Mouse (Mus musculus): Measurements from ENCODE around the gene Hspbp1. TPM values are rescaled to one million over a fixed set of nuclear protein-coding genes. Genes with fewer than 3 reads are reported as not detected.

Hspbp1 gene
- polyA plus RNA-seq, 1 experiment, result not detected

DNA sequence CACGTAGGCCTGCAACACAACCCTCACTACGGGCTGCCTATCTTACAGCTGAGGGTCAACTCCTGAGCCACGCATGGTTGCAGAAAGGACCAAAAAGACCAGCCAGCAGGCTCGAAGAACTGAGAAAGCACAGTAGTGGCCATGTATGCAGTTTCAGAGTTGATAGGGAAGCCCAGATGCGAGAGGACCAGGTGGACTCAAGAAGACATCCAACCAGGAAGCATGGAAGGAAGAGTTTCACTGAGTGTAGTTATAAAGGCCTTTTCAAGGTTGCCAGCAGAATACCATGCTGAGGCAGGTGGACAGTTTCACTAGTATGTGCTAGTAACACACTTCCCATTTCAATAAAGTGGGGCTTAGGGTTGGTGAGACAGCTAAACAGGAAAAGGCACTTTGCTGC is 32.1 kb downstream of the Hspbp1 start:
- no peak overlapping the region for H3K27ac ChIP-seq (ENCODE audit: insufficient read depth, low read depth, low read length)
- H3K4me1 ChIP-seq (ENCODE audit: control insufficient read depth, insufficient read depth, low read length), result peaks cover 26% of the 10 kb centered on the region
- no peak for TF ChIP-seq CTCF (IDR thresholded peaks at IDR 0.05; ENCODE audit: insufficient read depth, low read depth, low read length)
- TF ChIP-seq POLR2A (IDR thresholded peaks at IDR 0.05; ENCODE audit: insufficient read depth, low read depth, low read length), result no peak
- H3K4me3 ChIP-seq (ENCODE audit: insufficient read depth, low read depth, low read length), result no peak overlapping the region
- 87% methylated on average over 5 of the region's 5 CpGs for WGBS

DNA sequence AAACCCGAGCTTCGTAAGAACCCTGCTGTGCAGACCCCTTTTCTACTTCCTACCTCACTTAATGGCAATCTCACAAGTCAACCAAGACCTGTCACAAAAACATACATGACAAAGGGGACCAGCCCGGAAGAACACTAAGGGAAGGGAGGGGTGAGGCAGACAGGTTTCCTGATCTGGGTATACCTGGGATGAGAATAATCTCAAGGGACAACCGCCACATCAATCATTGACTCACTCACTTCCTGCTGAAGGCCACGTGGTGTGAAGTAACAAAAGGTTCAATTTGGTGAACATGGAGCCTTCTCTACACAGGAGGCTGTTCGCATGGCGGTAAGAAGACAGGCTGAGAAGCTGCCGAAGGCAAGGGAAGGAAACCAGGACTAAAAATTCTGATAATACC is 33.3 kb downstream of the Hspbp1 start:
- WGBS, result 72% methylated on average over 8 of the region's 8 CpGs
- Histone ChIP-seq H3K27ac (ENCODE audit: insufficient read depth, low read depth, low read length) (no peak overlapping the region), H3K4me3 (ENCODE audit: insufficient read depth, low read depth, low read length) (no peak overlapping the region), H3K4me1 (ENCODE audit: control insufficient read depth, insufficient read depth, low read length) (peaks cover 25% of the 10 kb centered on the region)
- no peak for TF ChIP-seq CTCF (IDR thresholded peaks at IDR 0.05; ENCODE audit: insufficient read depth, low read depth, low read length)
- no peak for TF ChIP-seq POLR2A (IDR thresholded peaks at IDR 0.05; ENCODE audit: insufficient read depth, low read depth, low read length)

DNA sequence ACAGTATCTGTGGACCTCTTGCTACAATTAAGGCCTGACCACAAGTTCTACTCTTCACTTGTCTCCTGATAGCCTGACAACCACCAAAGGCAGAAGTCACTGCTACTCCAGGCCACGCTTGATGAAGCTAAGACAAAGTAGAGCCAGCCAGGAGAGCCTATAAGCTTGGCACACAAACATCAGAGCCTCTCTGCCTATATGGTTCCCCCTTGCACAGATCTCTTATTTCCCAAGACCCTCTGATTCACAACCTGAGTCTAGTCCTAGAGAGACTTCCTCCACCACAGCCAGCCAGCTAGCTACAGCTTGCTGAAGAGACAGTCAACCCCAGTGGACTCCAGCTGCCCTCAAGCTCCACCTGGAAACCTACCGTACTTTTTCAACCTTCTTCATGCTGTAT is 36.9 kb downstream of the Hspbp1 start:
- Histone ChIP-seq H3K4me1 (ENCODE audit: control insufficient read depth, insufficient read depth, low read length) (peaks cover 18% of the 10 kb centered on the region), H3K4me3 (ENCODE audit: insufficient read depth, low read depth, low read length) (no peak overlapping the region), H3K27ac (ENCODE audit: insufficient read depth, low read depth, low read length) (no peak overlapping the region)
- 80% methylated on average over 2 of the region's 2 CpGs for WGBS
- TF ChIP-seq POLR2A (IDR thresholded peaks at IDR 0.05; ENCODE audit: insufficient read depth, low read depth, low read length), result no peak
- TF ChIP-seq CTCF (IDR thresholded peaks at IDR 0.05; ENCODE audit: insufficient read depth, low read depth, low read length), result no peak

DNA sequence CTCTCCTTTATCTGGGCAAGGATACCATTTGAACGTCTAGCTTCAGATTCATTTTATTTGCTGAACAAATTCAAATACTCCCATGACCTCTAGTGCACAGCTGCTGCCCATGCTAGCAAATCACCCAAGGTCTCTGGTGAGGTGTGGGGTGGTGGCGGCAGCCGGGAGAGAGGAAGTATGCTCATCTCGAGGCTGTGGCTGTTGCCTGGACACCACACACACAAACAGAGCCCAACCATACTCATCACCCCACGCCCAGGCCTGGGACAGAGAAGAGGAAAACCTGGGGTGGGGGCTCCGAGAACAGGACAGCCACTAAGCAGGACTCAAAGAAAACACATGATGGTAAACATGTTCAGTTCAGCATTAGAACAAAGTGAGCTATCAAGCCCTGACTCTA is 37.6 kb downstream of the Hspbp1 start:
- H3K4me1 ChIP-seq (ENCODE audit: control insufficient read depth, insufficient read depth, low read length), result peaks cover 14% of the 10 kb centered on the region
- H3K27ac ChIP-seq (ENCODE audit: insufficient read depth, low read depth, low read length), result no peak overlapping the region
- no peak for TF ChIP-seq POLR2A (IDR thresholded peaks at IDR 0.05; ENCODE audit: insufficient read depth, low read depth, low read length)
- 67% methylated on average over 6 of the region's 6 CpGs for WGBS
- no peak overlapping the region for H3K4me3 ChIP-seq (ENCODE audit: insufficient read depth, low read depth, low read length)

DNA sequence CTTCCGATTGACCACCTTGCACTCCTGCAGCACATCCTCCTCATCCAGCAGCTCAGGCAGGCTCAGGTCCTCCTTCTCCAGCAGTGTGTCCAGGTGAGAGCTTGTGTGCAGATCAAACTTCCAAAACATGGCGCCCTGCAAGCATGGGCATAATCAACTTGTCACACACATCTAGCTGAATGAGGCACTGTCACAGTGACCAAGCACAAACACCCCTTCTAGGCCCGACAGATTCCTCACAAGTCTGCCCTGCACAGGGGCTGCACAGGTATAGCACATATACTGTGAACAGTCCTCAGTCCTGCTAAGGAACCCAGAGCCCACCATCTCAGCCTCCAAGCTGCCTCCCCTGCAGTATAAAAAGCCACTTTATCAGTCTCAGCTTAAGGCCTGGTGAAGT is 38.1 kb downstream of the Hspbp1 start:
- Histone ChIP-seq H3K4me1 (ENCODE audit: control insufficient read depth, insufficient read depth, low read length) (peaks cover 13% of the 10 kb centered on the region), H3K27ac (ENCODE audit: insufficient read depth, low read depth, low read length) (no peak overlapping the region), H3K4me3 (ENCODE audit: insufficient read depth, low read depth, low read length) (no peak overlapping the region)
- no peak for TF ChIP-seq CTCF (IDR thresholded peaks at IDR 0.05; ENCODE audit: insufficient read depth, low read depth, low read length)
- no peak for TF ChIP-seq POLR2A (IDR thresholded peaks at IDR 0.05; ENCODE audit: insufficient read depth, low read depth, low read length)
- 85% methylated on average over 3 of the region's 3 CpGs for WGBS

DNA sequence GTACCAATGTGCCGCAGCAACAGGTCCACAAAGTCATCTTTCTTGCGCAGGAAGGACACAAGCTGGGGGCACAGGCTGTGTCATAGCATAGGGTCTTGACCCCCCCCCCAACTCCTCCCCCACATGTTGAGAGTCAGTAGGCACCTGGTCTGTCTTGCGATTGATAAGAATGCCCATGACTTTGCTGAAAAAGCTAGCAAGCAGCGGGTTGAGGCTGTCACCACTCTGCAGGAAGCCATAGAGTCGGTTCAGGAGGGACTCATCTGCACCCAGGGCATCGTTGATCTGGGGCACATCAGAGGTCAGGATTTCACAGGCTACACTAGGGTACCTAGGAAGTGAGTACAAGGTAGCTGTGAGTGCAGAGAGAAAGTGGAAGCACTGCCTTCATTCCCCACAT is 41.6 kb downstream of the Hspbp1 start:
- Histone ChIP-seq H3K4me3 (ENCODE audit: insufficient read depth, low read depth, low read length) (no peak overlapping the region), H3K4me1 (ENCODE audit: control insufficient read depth, insufficient read depth, low read length) (peaks cover 7% of the 10 kb centered on the region; the same call in 1 of the 2 replicates), H3K27ac (ENCODE audit: insufficient read depth, low read depth, low read length) (no peak overlapping the region)
- WGBS, result 92% methylated on average over 6 of the region's 6 CpGs
- no peak for TF ChIP-seq CTCF (IDR thresholded peaks at IDR 0.05; ENCODE audit: insufficient read depth, low read depth, low read length)

DNA sequence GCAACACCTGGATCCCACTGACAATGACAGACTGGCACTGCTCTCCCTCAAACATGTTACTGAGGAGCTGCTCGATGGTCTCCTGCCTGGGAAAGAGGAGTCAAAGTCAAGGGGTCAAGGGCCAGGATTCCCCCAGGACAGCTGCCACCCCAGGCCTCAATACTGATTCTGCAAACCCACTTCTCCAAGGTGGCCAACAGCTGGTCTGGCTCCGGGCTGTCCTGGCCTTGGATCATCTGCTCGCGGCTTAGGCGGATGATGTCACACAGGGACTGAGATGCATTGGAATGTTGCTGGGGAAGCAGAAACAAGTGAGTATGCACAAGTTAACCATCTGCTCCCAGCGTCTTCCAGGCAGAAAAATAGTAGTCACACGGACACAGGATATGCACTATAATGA is 42.9 kb downstream of the Hspbp1 start:
- TF ChIP-seq CTCF (IDR thresholded peaks at IDR 0.05; ENCODE audit: insufficient read depth, low read depth, low read length) (no peak), POLR2A (IDR thresholded peaks at IDR 0.05; ENCODE audit: insufficient read depth, low read depth, low read length) (no peak)

DNA sequence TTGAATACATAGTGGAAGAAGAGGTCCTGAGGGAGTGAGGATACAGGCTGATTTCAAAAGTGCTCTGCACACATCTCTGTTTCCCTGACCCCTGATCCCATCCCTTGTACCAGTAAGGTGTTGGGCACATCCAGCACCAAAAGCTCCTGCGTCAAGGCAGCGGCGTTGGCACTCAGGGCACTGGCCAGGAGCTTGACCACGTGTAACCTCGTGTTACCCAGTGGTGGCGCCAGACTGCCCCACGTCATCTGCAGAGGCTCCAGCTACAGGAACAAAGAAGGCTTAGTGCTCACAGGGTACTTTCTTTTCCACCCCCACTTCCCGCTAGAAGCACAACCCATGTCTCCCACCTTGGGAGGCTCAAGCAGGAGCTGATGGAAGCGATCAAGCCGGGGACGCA is 43.7 kb downstream of the Hspbp1 start:
- WGBS, result 68% methylated on average over 11 of the region's 11 CpGs
- Histone ChIP-seq H3K4me1 (ENCODE audit: control insufficient read depth, insufficient read depth, low read length) (no peaks in the 10 kb centered on the region), H3K27ac (ENCODE audit: insufficient read depth, low read depth, low read length) (no peak overlapping the region), H3K4me3 (ENCODE audit: insufficient read depth, low read depth, low read length) (no peak overlapping the region)
- no peak for TF ChIP-seq CTCF (IDR thresholded peaks at IDR 0.05; ENCODE audit: insufficient read depth, low read depth, low read length)
- TF ChIP-seq POLR2A (IDR thresholded peaks at IDR 0.05; ENCODE audit: insufficient read depth, low read depth, low read length), result no peak

More for the DNA sequence above, 42.9 kb downstream of the Hspbp1 start:
- H3K4me1 ChIP-seq (ENCODE audit: control insufficient read depth, insufficient read depth, low read length), result peaks cover 5% of the 10 kb centered on the region; the same call in 1 of the 2 replicates
- 85% methylated on average over 7 of the region's 7 CpGs for WGBS
- H3K4me3 ChIP-seq (ENCODE audit: insufficient read depth, low read depth, low read length), result no peak overlapping the region
- no peak overlapping the region for H3K27ac ChIP-seq (ENCODE audit: insufficient read depth, low read depth, low read length)

DNA sequence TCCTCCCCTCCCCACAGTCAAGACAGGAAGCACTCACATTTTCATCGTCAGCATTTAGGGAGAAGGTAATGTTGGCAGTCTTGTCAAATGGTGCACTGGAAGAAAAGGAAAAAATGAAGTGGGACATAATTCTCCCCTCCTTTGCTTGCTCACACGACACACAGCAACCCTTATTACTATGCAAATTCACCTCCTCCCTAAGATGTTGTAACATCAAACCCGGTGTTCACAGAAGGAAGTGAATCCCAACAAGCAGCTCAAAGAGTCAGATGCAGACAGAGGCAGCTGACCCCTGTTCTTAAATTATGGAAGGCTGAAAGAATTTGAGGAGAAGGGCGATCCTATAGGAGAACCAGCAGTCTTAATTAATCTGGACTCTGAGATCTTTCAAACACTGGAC is 48.7 kb downstream of the Hspbp1 start:
- WGBS, result 79% methylated on average over 4 of the region's 4 CpGs
- no peak for TF ChIP-seq POLR2A (IDR thresholded peaks at IDR 0.05; ENCODE audit: insufficient read depth, low read depth, low read length)
- Histone ChIP-seq H3K4me1 (ENCODE audit: control insufficient read depth, insufficient read depth, low read length) (no peaks in the 10 kb centered on the region), H3K27ac (ENCODE audit: insufficient read depth, low read depth, low read length) (no peak overlapping the region), H3K4me3 (ENCODE audit: insufficient read depth, low read depth, low read length) (no peak overlapping the region)

DNA sequence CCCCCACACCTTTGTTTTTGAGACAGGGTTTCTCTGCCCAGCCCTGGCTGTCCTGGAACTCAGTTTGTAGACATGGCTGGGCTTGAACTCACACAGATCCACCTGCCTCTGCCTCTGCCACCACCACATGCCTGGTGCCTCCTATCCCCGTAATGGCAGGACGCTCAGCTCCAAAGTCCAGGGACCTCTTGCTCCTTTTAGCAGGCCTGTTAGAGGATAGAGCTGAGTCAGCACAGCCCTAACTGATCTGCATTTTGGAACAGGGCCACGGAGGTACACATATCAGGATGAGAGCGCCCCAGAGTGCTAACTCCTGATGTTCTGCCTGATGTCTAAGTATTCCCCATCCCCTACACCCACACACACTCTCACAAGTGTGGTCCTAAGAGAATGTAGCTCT is 53.8 kb downstream of the Hspbp1 start, which contains the start of gene Tmem86b:
TSS of gene Tmem86b (minus strand) at position 392 of the 400 bp plus-strand sequence.
- Histone ChIP-seq H3K27ac (ENCODE audit: insufficient read depth, low read depth, low read length) (no peak within 1 kb of the TSS), H3K4me3 (ENCODE audit: insufficient read depth, low read depth, low read length) (no peak within 1 kb of the TSS), H3K4me1 (ENCODE audit: control insufficient read depth, insufficient read depth, low read length) (no peaks in the 10 kb centered on the region)
- 88% methylated on average over 4 of the region's 4 CpGs for WGBS
- TF ChIP-seq POLR2A (IDR thresholded peaks at IDR 0.05; ENCODE audit: insufficient read depth, low read depth, low read length) (no peak), CTCF (IDR thresholded peaks at IDR 0.05; ENCODE audit: insufficient read depth, low read depth, low read length) (no peak)
